ENCODE assay signal across 21 mouse cellular contexts in the genomic region with DNA sequence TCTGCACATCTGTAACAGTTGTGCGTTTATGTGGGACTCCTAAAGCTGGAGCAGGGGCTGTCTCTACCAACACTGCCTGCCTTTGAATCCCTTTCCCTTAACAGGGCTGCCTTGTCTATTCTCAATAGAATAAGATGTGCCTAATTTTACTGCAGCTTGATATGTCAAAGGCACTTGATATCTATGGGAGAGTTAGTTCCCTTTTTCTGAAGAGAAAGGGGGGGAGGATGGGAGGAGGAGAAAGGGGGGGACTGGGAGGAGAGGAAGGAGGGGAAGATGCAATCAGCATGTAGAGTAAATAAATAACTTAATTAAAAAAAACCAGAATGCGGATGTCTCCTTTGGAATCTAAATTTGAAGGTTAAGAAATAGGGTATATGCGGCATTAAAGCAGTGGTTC.
DNase-seq lines count a peak whose midpoint lies in the region; ATAC-seq lines count a peak whose summit lies in the region.
"Had no signal": no experiment of that assay in that cellular context is flagged by ENCODE, and none has a peak within 500 bp of the region (broad histone marks: within the 10 kb centered on the region; RNA-seq: fewer than 3 reads in every experiment).

No protein-coding gene starts in this region.

- intact Hi-C loops in gastrocnemius, postnatal 14 days (cut with DNase I; ENCODE audit: low total_unique reads) = no loop called here
- intact Hi-C loops in left cerebral cortex, postnatal 4 days (cut with DNase I) = no loop called here

- ATAC-seq in hematopoietic stem cell, adult 5-6 weeks (replicated peaks in 1 of 2; ENCODE audit: insufficient read depth in 1 of 2, low FRiP score in 2 of 2, low TSS enrichment in 1 of 2, low read depth in 1 of 2, poor library complexity in 2 of 2, severe bottlenecking in 2 of 2) = peak; percentile 88 to 96
- ATAC-seq: CD4-positive, CD25-positive, alpha-beta regulatory T cell, adult 4 months; forebrain, embryonic 14.5 days; forebrain, postnatal 0 days; hindbrain, embryonic 16.5 days; intestine, embryonic 15.5 days had no signal

- DNase-seq in 416B (ENCODE audit: low read depth) (peak; percentile 8), MEL-GATA-1-ER (ENCODE audit: extremely low read depth, low read depth) (peak; percentile 19)
- no peak for DNase-seq in gastrocnemius, postnatal 14 days
- no peak for DNase-seq in urinary bladder, postnatal 25 days (ENCODE audit: low spot score)
- DNase-seq in left cerebral cortex, postnatal 4 days = no peak
- DNase-seq: adrenal gland, adult 2 months; adrenal gland, postnatal 14 days; cerebellum, adult 11 months; cerebellum, adult 2 months; cerebellum, adult 9-11 months; cerebellum, postnatal 36 days; forebrain, postnatal 0 days; gastrocnemius, adult 2 months; gastrocnemius, postnatal 25 days; heart, adult 2 months; kidney, adult 11 months had no signal

Comparison
In these comparisons a context has a peak if more than half of its experiments do, and no peak if none do; other contexts are left out.
1. DNase-seq: peak in 416B (single experiment) and MEL-GATA-1-ER (single experiment); none in gastrocnemius, postnatal 14 days (single experiment), urinary bladder, postnatal 25 days (single experiment) and left cerebral cortex, postnatal 4 days (single experiment).